Mouse (Mus musculus) spleen, adult 12 weeks (tissue): Measurements from ENCODE around the gene Lrrtm4.

Experiments used
- DNase-seq: peaks from one replicate; pipeline ENCODE4 v3.0.0; 2022; ENCODE audit warnings: low spot score

Lrrtm4 gene

DNA sequence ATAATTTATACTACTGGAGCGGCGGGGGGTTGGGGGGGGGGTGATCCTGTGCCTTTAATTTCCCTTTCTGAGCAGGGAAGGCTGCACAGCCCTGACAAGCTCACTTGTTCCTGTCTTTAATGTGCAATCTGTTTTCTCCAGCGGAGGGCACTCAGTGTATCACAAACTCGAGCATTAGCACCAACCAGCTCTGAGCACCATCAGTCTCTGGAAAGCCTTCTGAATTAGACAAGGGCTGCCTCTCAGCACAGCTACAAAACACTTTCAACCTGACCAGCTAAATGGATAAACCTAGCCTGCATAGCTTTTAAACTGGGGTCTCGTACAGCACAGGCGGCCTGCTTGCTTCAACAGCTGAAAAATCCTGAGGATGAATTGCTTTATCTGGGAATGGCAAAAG, at the start of gene Lrrtm4:
Gene Lrrtm4, plus strand, starts transcription at position 113 of the 400 bp plus-strand sequence.
- DNase-seq: no peak

DNA sequence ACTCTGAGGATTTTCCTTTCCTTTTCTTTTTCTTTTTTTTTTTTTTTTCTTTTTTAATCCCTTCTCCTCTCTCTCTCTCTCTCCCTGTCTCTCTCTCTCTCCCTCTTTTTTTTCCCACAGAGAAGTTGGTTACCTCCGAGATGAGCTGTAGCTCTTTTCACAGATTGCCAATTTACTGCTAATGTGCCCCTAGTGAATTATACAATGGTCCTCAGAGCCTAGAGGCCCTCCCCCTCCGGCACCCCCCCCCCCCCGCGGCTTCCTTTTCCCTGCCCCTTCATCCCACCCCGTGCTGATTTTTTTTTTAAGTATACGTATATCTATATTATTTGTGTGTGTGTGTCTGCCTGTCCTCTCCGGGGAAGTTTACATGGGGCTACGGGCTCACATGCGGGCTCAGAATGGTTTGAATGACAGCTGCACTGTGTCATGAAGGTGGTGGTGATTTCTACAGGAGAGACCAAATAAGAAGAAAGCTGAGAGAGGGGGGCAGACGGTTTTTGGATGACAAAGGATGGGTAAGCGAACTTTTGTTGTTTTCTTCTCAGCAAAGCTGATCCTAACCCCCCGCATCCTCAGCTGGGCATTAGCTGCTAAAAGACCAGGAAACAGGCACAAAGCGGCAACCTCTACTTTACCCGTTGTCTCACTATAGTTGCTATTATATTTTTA, 648 bp downstream of the Lrrtm4 start:
- no peak for DNase-seq

DNA sequence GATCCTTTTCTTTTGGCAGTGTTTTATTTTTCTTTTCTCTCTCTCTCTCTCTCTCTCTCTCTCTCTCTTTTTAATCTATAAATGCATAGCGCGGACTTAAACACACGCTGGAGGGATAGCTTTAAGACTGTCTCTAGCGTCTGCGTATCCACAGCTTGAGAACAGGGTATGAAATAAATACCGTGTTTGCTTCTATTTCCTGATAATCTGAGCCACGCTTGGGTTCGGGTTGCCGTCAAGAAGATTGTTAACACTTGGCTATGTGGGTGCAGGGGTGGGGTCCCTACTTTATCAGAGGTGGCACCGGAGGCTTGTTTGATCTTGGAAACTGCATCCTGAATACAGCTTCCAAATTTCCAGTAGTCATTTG, 1.2 kb downstream of the Lrrtm4 start:
- DNase-seq: no peak

DNA sequence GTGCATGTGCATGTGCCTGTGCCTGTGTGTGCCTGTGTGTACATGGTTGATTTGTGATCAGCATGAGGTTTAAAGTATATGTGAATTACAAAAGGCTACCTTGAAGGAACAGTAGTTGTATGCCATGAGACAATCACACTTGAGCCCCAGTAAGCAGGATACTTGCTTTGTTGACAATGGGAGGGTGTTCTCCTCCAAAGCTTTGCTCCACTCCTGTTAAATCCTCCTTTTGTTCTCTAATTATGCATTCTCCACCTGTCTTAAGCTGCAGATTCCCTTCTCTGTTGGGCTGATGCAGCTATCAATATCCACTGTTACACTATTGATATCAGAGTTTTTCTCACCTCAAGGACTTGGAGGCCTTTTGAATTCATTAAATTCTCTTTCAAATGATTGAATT, 38.2 kb downstream of the Lrrtm4 start:
- DNase-seq: no peak

GRCm38 (mm10) chr6:80078001-80078400, 59.3 kb downstream of the Lrrtm4 start:
- no peak for DNase-seq

- no peak for DNase-seq
Observed at GRCm38 (mm10) chr6:80079290-80079689, 60.6 kb downstream of the Lrrtm4 start.

- no peak for DNase-seq
Observed at GRCm38 (mm10) chr6:80094909-80095308, 76.2 kb downstream of the Lrrtm4 start.

GRCm38 (mm10) chr6:80105343-80105742, 86.7 kb downstream of the Lrrtm4 start:
- no peak for DNase-seq

DNA sequence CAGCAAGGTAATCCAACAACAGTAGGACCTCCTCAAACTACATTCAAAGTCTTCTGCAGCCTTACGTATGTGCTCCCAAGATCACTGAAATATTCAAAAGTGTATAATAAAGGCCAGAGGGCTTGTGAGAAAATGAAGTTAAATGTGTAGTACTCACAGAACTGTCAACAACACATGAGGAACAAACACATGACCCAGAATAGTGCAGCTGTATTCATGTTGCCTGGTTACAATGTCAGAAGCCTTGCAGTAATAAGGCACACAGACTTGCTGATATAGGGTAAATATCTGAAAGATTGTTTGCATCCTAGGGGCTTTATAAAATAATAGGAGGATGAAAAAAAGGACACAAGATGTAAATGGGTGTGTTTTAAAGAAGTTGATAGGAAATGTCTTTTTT, 87.2 kb downstream of the Lrrtm4 start:
- no peak for DNase-seq

DNA sequence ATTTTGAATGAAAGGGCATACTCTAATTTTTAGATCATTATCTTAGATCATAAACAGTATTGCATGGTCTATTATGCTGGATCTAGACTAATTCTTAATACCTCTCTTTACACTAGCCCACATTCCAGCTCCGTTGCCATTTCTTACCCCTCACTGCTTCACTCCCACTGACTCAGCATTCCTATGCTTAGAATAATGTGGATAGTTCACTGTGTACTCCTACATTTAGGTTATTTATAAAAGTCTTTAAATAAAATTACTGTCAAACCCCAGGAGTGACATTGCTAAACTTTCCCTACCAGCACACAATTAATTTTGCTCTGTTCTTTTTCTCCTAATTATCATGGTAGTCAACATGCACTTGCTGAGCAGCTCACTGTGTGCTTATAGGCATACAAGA, 107.7 kb downstream of the Lrrtm4 start:
- no peak for DNase-seq

- DNase-seq: no peak
Observed at GRCm38 (mm10) chr6:80162585-80162984, 143.9 kb downstream of the Lrrtm4 start.

DNA sequence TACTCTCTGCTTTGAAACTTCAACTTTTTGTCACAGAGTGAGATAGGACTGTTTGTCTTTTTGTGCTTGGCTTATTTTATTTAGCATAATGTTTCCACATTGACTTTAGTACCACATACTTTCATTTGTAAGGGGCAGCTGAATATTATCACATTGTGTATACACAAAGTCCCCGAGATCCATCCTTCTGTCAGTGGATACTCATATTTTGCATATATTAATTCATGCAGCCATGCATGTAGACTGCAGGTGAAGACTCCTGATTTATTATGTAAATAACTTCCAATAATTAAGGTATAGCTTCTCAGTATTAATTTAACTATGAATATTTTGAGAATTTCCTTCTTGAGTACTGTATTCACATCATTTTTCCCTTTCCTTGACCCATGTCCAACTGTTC, 163.2 kb downstream of the Lrrtm4 start:
- DNase-seq: no peak

DNA sequence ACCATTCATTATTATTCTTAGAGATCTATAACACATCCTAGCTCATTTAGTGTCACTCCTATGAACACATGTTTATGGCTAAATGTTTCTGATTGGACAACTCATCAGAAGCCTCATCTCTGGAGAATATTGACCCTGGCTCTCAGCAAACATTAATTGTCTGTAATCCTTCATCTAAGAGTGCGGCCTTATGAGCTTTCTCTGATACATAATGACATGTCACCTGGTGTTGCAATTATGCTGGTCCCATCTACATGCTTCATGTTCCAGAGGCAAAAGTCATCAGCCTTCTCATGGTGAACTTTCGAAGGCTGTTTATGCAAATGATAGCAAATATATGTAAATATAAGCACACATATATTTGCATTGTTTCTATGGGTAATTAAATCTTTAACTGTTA, 163.7 kb downstream of the Lrrtm4 start:
- DNase-seq: no peak

- no peak for DNase-seq
Observed at GRCm38 (mm10) chr6:80185489-80186113, 166.9 kb downstream of the Lrrtm4 start.

DNA sequence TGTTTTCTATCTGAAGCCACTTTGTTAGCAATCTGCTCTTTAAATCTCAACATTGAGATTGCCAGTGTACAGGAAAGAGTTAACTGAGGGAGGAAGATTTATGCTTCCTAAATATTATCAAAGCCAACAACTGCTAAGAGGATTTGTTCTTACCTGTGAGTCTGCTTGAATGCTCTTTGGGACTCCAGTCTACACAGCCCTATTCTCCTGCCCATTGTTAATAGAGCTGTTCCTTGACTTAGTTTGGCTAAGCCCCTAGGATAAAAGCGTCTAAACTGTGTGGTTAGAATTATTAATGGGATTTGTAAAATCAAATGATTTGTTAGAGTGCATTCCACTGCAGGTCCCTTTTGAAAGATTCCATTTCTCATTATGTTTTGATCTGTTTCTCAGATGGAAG, 168.1 kb downstream of the Lrrtm4 start:
- DNase-seq: no peak

GRCm38 (mm10) chr6:80209476-80209875, 190.8 kb downstream of the Lrrtm4 start:
- no peak for DNase-seq

DNA sequence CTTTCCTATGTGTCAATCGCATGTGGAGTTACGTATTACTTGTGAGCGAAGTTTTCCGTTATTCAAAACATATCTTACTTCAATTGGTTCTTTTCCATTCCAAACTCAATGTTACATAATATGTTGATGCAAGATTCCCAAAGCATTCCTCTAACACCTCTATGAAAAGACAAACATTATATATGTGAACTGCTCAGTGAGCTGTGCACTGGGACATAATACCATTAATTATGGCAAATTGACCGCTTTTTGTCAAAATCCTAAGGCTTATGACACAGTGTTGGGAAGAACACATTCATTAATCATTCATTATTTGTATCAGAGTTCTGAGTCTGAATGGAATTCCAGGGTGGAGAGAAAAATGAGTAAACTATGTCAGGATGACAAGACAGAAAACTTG, 191.6 kb downstream of the Lrrtm4 start:
- DNase-seq: no peak

DNA sequence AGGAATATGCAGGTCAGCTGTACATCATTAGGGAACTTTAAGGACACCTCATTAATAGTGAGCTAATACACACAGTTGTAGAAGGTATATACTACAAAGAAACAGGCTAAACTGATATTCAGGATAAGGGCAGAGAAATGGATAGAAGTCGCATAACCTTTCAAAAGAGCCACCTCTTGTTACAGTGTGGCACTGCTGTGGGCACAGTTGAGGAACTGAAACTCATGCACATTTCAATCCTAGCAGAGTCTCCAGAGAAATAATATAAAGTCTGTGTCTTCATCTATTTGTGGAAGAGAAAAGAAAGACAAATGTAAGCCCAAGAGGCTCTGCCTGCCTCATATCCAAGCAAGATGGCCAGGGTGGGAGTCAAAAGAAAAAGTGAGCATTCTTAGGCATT, 242.9 kb downstream of the Lrrtm4 start:
- no peak for DNase-seq

DNA sequence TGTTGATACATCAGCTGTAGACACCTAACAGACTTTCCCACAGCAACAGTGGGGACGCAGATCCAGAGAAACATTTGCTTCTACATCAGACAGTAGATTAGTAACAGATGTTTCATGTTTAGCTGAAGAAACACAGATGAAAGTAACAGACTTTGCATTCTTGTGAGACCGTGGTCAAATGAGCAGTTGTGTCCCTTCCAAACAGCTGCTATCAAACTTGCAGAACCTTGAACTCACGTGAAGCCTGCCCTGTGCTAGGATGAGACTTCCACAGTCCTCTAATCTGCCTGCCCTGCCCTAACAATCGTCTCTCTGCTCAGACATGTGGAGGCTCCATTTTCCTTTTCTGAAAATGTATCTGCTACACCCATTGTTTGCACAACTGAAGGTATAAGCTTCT, 245.3 kb downstream of the Lrrtm4 start:
- DNase-seq: no peak

DNA sequence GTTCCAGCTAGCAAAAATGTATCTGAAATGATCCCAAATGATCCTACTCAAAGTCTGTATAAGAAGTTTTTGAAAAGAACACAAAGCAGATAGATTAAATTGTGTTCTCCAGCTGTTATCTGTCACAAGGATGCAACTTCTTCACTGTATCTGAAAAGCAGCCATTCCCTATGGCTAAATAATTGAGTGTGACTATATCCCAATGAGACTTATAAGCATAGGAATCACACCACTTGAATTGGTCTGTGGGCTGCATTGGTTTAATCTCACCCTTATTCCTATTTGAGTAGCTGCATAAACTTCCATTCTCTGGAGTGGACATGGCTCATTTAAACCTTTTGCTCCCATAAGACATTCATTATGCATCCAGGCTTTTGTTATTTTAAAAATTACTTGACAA, 245.9 kb downstream of the Lrrtm4 start:
- no peak for DNase-seq

DNA sequence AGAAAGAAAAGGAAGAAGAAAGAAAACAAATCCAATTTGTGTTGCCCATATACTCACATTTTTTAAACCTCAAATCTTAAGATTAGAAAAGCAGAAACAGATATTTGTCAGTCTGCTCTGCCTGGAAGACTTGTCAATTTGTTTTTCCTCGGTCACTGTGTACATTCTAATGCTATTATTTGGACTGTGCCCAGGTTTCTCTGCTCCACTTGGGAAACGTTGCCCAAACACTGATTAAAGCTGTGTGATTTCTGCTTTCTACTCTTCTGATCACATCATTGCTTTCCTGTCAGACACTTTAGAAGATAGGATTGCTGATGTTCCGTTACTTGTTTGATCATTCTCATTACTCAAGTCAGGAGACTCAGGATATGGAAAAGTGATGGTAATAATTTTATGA, 247.1 kb downstream of the Lrrtm4 start:
- DNase-seq: no peak

GRCm38 (mm10) chr6:80286968-80287367, 268.3 kb downstream of the Lrrtm4 start:
- DNase-seq: no peak

- no peak for DNase-seq
Observed at GRCm38 (mm10) chr6:80301871-80302270, 283.2 kb downstream of the Lrrtm4 start.

- DNase-seq: no peak
Observed at GRCm38 (mm10) chr6:80303568-80303967, 284.9 kb downstream of the Lrrtm4 start.
